Mouse (Mus musculus) intestine, postnatal 0 days (tissue): ENCODE measurements around the gene Zfp385c. TPM values are rescaled to one million over a fixed set of nuclear protein-coding genes. Genes with fewer than 3 reads are reported as not detected.

ENCODE experiments used
- ATAC-seq: fragments of 200-750 bp; cut with Nextera tagmentation; 2 replicates; pipeline ENCODE4 v1.8.0; 2017; ENCODE audit warnings: mild to moderate bottlenecking, moderate TSS enrichment, moderate library complexity
- H3K27ac ChIP-seq: fragments of 300-500 bp; sonication (generic); 2 replicates; pipeline ENCODE4 v1.5.1; 2014; ENCODE audit warnings: mild to moderate bottlenecking, low read depth, low read length, moderate library complexity
- H3K27me3 ChIP-seq: fragments of 300-500 bp; sonication (generic); replicated peaks from 2 replicates; pipeline ENCODE4 v1.6.1; 2014; ENCODE audit warnings: low read length, mixed read lengths; ENCODE audit not compliant: control insufficient read depth, insufficient read depth
- H3K36me3 ChIP-seq: fragments of 300-500 bp; sonication (generic); 2 replicates; pipeline ENCODE4 v1.6.1; 2014; ENCODE audit warnings: mild to moderate bottlenecking, moderate library complexity; ENCODE audit not compliant: control insufficient read depth, insufficient read depth
- H3K4me1 ChIP-seq: fragments of 300-500 bp; sonication (generic); replicated peaks from 2 replicates; pipeline ENCODE4 v1.6.1; 2014; ENCODE audit warnings: antibody characterized with exemption, low read length, mixed read lengths; ENCODE audit not compliant: control insufficient read depth, insufficient read depth
- H3K4me2 ChIP-seq: fragments of 300-500 bp; sonication (generic); replicated peaks from 2 replicates; pipeline ENCODE4 v1.6.1; 2014; ENCODE audit warnings: low read depth, mild to moderate bottlenecking, moderate library complexity
- H3K4me3 ChIP-seq: fragments of 300-500 bp; sonication (generic); 2 replicates; pipeline ENCODE4 v1.5.1; 2014; ENCODE audit warnings: low read depth, low read length
- H3K9ac ChIP-seq: fragments of 300-500 bp; sonication (generic); 2 replicates; pipeline ENCODE4 v1.6.1; 2014; ENCODE audit warnings: mild to moderate bottlenecking, low read depth, low read length
- H3K9me3 ChIP-seq: fragments of 300-500 bp; sonication (generic); 2 replicates; pipeline ENCODE4 v1.6.1; 2016; ENCODE audit warnings: mixed run types; ENCODE audit not compliant: control insufficient read depth
- CTCF ChIP-seq: sonication (generic); IDR thresholded peaks from 2 replicates; pipeline ENCODE4 v1.5.1; 2016; ENCODE audit warnings: low read depth, mild to moderate bottlenecking, control low read depth, antibody characterized with exemption, moderate library complexity
- WGBS: fragments of 180-500 bp; shearing (Covaris S2); extraction: QIAGEN DNeasy Blood & Tissue Kit; methylation state at CpG from one replicate; pipeline ENCODE4 v1.1.7; 2014; 5-methylcytosine and 5-hydroxymethylcytosine counted together
- polyA plus RNA-seq: library from polyadenylated mRNA; unstranded; fragments of >200 nt; fragmentation: Nextera tagmentation; extraction: Ambion mirVana; gene quantifications from 2 replicates; pipeline ENCODE4 v1.2.1, GENCODE M21; 2015

Gene Zfp385c
- 0.09 and 0.20 TPM in 2 replicates for polyA plus RNA-seq

GRCm38 (mm10) chr11:100692164-100692616, at the start of gene Zfp385c:
Gene Zfp385c, minus strand, starts transcription at chr11:100692455.
- Histone ChIP-seq H3K9ac (no peak within 1 kb of the TSS; the same call in 1 of the 2 replicates), H3K4me1 (no peaks in the 10 kb centered on the region; the same call in none of the 2 replicates), H3K9me3 (no peaks in the 10 kb centered on the region), H3K36me3 (no peaks in the 10 kb centered on the region; the same call in 1 of the 2 replicates), H3K27ac (no peak within 1 kb of the TSS), H3K4me3 (peak within 1 kb of the TSS; percentile 32), H3K4me2 (peak within 1 kb of the TSS; percentile 71), H3K27me3 (no peaks in the 10 kb centered on the region)
- 2% methylated on average over 23 of the region's 23 CpGs for WGBS
- ATAC-seq = 0 out of 2 replicates have a peak, but pooled peaks have one; percentile 11
- TF ChIP-seq CTCF = no peak

- no peaks in the 10 kb centered on the region for H3K36me3 ChIP-seq
- H3K4me2 ChIP-seq = no peak overlapping the region
- H3K9ac ChIP-seq = no peak overlapping the region
- H3K4me3 ChIP-seq = no peak overlapping the region
- no peak overlapping the region for H3K27ac ChIP-seq
- no peaks in the 10 kb centered on the region for H3K9me3 ChIP-seq
- 65% methylated on average over 6 of the region's 6 CpGs for WGBS
- no peak for ATAC-seq
- no peaks in the 10 kb centered on the region for H3K27me3 ChIP-seq
- TF ChIP-seq CTCF = no peak
- no peaks in the 10 kb centered on the region for H3K4me1 ChIP-seq
Measured at GRCm38 (mm10) chr11:100741348-100741747, 49.1 kb upstream of the Zfp385c start.

- peak overlapping the region; percentile 77 for H3K4me2 ChIP-seq
- peak overlapping the region; percentile 98 for H3K4me3 ChIP-seq
- H3K9ac ChIP-seq = no peak overlapping the region
- H3K27me3 ChIP-seq = no peaks in the 10 kb centered on the region
- no peaks in the 10 kb centered on the region for H3K4me1 ChIP-seq
- no peak for TF ChIP-seq CTCF
- no peaks in the 10 kb centered on the region for H3K9me3 ChIP-seq
- no peak overlapping the region for H3K27ac ChIP-seq
- no peak for ATAC-seq
- 0 out of 2 replicates have a peak, but pooled peaks cover 5% of the 10 kb centered on the region for H3K36me3 ChIP-seq
- WGBS = 15% methylated on average over 5 of the region's 5 CpGs
Measured at GRCm38 (mm10) chr11:100738749-100739148, 46.5 kb upstream of the Zfp385c start.

GRCm38 (mm10) chr11:100738066-100738604, 45.9 kb upstream of the Zfp385c start, which contains the start of gene Rab5c:
Gene Rab5c, minus strand, starts transcription at chr11:100738215.
- no peaks in the 10 kb centered on the region for H3K27me3 ChIP-seq
- TF ChIP-seq CTCF = peak; percentile 20; the same call in 1 of the 2 replicates
- peak within 1 kb of the TSS; percentile 99 for H3K9ac ChIP-seq
- H3K9me3 ChIP-seq = no peaks in the 10 kb centered on the region
- H3K27ac ChIP-seq = peak within 1 kb of the TSS; percentile 95
- peak within 1 kb of the TSS; percentile 98 for H3K4me3 ChIP-seq
- peaks cover 7% of the 10 kb centered on the region; the same call in 1 of the 2 replicates for H3K36me3 ChIP-seq
- peak within 1 kb of the TSS; percentile 77 for H3K4me2 ChIP-seq
- H3K4me1 ChIP-seq = no peaks in the 10 kb centered on the region
- under 1% methylated on average over 39 of the region's 39 CpGs for WGBS
- ATAC-seq = peak; percentile 99

- no peak for ATAC-seq
- H3K9me3 ChIP-seq = no peaks in the 10 kb centered on the region
- peak overlapping the region; percentile 77 for H3K4me2 ChIP-seq
- H3K27ac ChIP-seq = peak overlapping the region; percentile 95
- 0% methylated on average over 13 of the region's 13 CpGs for WGBS
- H3K4me1 ChIP-seq = no peaks in the 10 kb centered on the region
- peaks cover 16% of the 10 kb centered on the region; the same call in 1 of the 2 replicates for H3K36me3 ChIP-seq
- H3K27me3 ChIP-seq = no peaks in the 10 kb centered on the region
- peak overlapping the region; percentile 99 for H3K9ac ChIP-seq
- H3K4me3 ChIP-seq = peak overlapping the region; percentile 98
- TF ChIP-seq CTCF = no peak
Measured at GRCm38 (mm10) chr11:100737105-100737733, 45.0 kb upstream of the Zfp385c start.

GRCm38 (mm10) chr11:100736746-100737080, 44.5 kb upstream of the Zfp385c start:
- Histone ChIP-seq H3K27ac (peak overlapping the region; percentile 95), H3K4me3 (peak overlapping the region; percentile 98; the same call in 1 of the 2 replicates), H3K9me3 (no peaks in the 10 kb centered on the region), H3K36me3 (peaks cover 21% of the 10 kb centered on the region; the same call in 1 of the 2 replicates), H3K4me1 (no peaks in the 10 kb centered on the region), H3K27me3 (no peaks in the 10 kb centered on the region), H3K9ac (peak overlapping the region; percentile 99; the same call in 1 of the 2 replicates), H3K4me2 (peak overlapping the region; percentile 77)
- TF ChIP-seq CTCF = no peak
- no peak for ATAC-seq
- WGBS = 37% methylated on average over 4 of the region's 4 CpGs
